Mouse (Mus musculus): ENCODE data around the gene Pard6b.

DNA sequence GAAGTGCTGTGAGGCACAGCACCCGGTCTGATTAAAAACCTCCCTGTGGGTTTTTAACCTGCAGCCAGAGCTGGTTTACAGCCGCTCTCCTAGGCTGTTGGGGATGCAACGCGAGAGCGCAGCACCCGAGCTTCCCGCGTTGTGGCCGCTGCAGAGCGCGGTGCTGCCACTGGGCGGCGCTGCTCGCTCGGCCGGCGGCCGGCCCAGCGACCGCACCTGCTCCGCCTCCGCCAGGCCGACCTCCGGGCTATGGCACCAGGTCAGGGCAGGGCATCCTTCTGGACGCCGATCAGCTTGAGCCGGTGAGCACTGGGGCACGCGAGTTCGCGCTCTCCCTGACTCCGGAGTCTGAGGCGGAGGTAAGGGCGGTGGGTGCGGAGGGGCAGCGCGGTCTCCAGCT is 36.3 kb downstream of the Pard6b start:
- no peak for TF ChIP-seq MAZ (IDR thresholded peaks at IDR 0.05; ENCODE audit: low read depth, low read length)
- TF ChIP-seq NELFE (IDR thresholded peaks at IDR 0.05; ENCODE audit: low read depth, low read length), result no peak
- TF ChIP-seq GATA1 (IDR thresholded peaks at IDR 0.05; ENCODE audit: low read depth, low read length), result no peak
- TF ChIP-seq ZC3H11A (IDR thresholded peaks at IDR 0.05; ENCODE audit: low read depth, low read length), result peak; percentile 55
- TF ChIP-seq USF2 (IDR thresholded peaks at IDR 0.05; ENCODE audit: borderline replicate concordance in 1 of 2, insufficient read depth in 1 of 2, low read depth in 1 of 2, low read length in 2 of 2), result no peak
- no peak; the same call in 1 of the 2 replicates for TF ChIP-seq E2F4 (IDR thresholded peaks at IDR 0.05; ENCODE audit: borderline replicate concordance, low read depth, low read length)
- no peak for TF ChIP-seq GABPA (IDR thresholded peaks at IDR 0.05; ENCODE audit: low read depth, low read length)
- TF ChIP-seq CHD2 (IDR thresholded peaks at IDR 0.05; ENCODE audit: low read length), result no peak
- TF ChIP-seq ZNF384 (IDR thresholded peaks at IDR 0.05; ENCODE audit: low read depth, low read length), result no peak
- TF ChIP-seq CTCF (IDR thresholded peaks at IDR 0.05 in 2 of 3, conservative IDR thresholded peaks at IDR 0.05 in 1 of 3; ENCODE audit: control insufficient read depth in 1 of 3, insufficient read depth in 1 of 3, low read depth in 2 of 3, low read length in 3 of 3, poor library complexity in 1 of 3, severe bottlenecking in 1 of 3), result peak; percentile 83 to 91 (median 85)

All from MEL (cell line).